Comparison of ENCODE assay signal across 12 mouse cellular contexts in the genomic region with DNA sequence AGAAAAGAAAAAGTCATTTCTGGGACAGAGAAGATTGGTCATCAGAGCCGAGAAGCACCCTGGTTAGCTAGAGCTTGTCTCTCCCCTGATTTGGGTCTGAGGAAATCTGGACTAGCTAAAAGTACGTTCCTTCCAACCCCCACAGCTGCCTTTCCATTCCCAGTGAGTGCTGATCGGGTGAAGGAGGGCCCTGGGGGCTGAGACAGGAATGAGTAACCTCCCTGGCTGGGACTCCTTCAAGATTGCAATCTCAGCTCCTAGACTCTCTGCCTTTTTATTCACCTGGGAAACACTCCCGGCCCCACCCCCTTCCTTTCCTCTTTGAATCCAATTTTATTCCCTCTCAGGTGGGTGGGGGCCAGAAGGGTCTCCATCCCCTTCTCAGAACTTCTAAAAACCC.
DNase-seq lines count a peak whose midpoint lies in the region; ATAC-seq and TF ChIP-seq lines count a peak whose summit lies in the region.
"Had no signal": no experiment of that assay in that cellular context is flagged by ENCODE, and none has a peak within 500 bp of the region (broad histone marks: within the 10 kb centered on the region; RNA-seq: fewer than 3 reads in every experiment).

No protein-coding gene starts in this region.

- H3K4me2 ChIP-seq in heart, embryonic 14.5 days (ENCODE audit: low read length): peak overlapping the region; percentile 57
- H3K4me2 ChIP-seq in lung, postnatal 0 days (replicated peaks; ENCODE audit: low read depth, low read length): 0 out of 2 replicates have a peak overlapping the region, but pooled peaks have one; percentile 59
- peak overlapping the region; percentile 53 for H3K4me2 ChIP-seq in intestine, embryonic 14.5 days (ENCODE audit: low read length)
- peak overlapping the region; percentile 60; the same call in 1 of the 2 replicates for H3K4me2 ChIP-seq in stomach, embryonic 15.5 days

- 35% methylated on average over 4 of the region's 4 CpGs for WGBS in heart, embryonic 14.5 days
- WGBS in lung, postnatal 0 days: 22% methylated on average over 4 of the region's 4 CpGs
- 33% methylated on average over 4 of the region's 4 CpGs for WGBS in intestine, embryonic 14.5 days
- 25% methylated on average over 4 of the region's 4 CpGs for WGBS in stomach, embryonic 15.5 days

- ATAC-seq in heart, embryonic 14.5 days (ENCODE audit: insufficient number of reproducible peaks, insufficient read depth, low FRiP score, low read depth): no peak
- peak; percentile 18; the same call in 1 of the 2 replicates for ATAC-seq in lung, postnatal 0 days
- ATAC-seq in intestine, embryonic 14.5 days (replicated peaks; ENCODE audit: low FRiP score, low TSS enrichment, low read depth): no peak
- no peak for ATAC-seq in stomach, embryonic 15.5 days (ENCODE audit: insufficient read depth, low FRiP score, low read depth)

- no peak for TF ChIP-seq EP300 in lung, postnatal 0 days (IDR thresholded peaks at IDR 0.05)

- no peaks in the 10 kb centered on the region for H3K36me3 ChIP-seq in heart, embryonic 14.5 days (ENCODE audit: control insufficient read depth, insufficient read depth, low read length)
- no peaks in the 10 kb centered on the region for H3K36me3 ChIP-seq in lung, postnatal 0 days (ENCODE audit: insufficient read depth, low read length)
- no peaks in the 10 kb centered on the region for H3K36me3 ChIP-seq in intestine, embryonic 14.5 days (ENCODE audit: control insufficient read depth, insufficient read depth, low read length)
- H3K36me3 ChIP-seq in stomach, embryonic 15.5 days: no peaks in the 10 kb centered on the region

- H3K27ac ChIP-seq in heart, embryonic 14.5 days (replicated peaks in 1 of 2; ENCODE audit: control insufficient read depth in 1 of 2, insufficient read depth in 1 of 2, low read depth in 2 of 2, low read length in 2 of 2): no peak overlapping the region; a peak in 1 of 4 replicates
- no peak overlapping the region for H3K27ac ChIP-seq in lung, postnatal 0 days (ENCODE audit: low read length)
- H3K27ac ChIP-seq in intestine, embryonic 14.5 days (ENCODE audit: low read depth): no peak overlapping the region
- peak overlapping the region; percentile 17; the same call in 1 of the 2 replicates for H3K27ac ChIP-seq in stomach, embryonic 15.5 days

- H3K9ac ChIP-seq in heart, embryonic 14.5 days (ENCODE audit: low read length): peak overlapping the region; percentile 73; the same call in 1 of the 2 replicates
- no peak overlapping the region for H3K9ac ChIP-seq in lung, postnatal 0 days (replicated peaks; ENCODE audit: low read depth)
- no peak overlapping the region for H3K9ac ChIP-seq in intestine, embryonic 14.5 days (ENCODE audit: low read length)
- no peak overlapping the region for H3K9ac ChIP-seq in stomach, embryonic 15.5 days

- H3K4me1 ChIP-seq in heart, embryonic 14.5 days (ENCODE audit: control insufficient read depth in 2 of 2, insufficient read depth in 2 of 2, low read length in 2 of 2): peaks cover 28 to 40% of the 10 kb centered on the region in 2 experiments
- peaks cover 16% of the 10 kb centered on the region for H3K4me1 ChIP-seq in lung, postnatal 0 days (ENCODE audit: insufficient read depth, low read depth, low read length)
- H3K4me1 ChIP-seq in intestine, embryonic 14.5 days (replicated peaks; ENCODE audit: control insufficient read depth, insufficient read depth, low read length): peaks cover 28% of the 10 kb centered on the region
- peaks cover 34% of the 10 kb centered on the region for H3K4me1 ChIP-seq in stomach, embryonic 15.5 days

- no peaks in the 10 kb centered on the region for H3K9me3 ChIP-seq in heart, embryonic 14.5 days (ENCODE audit: control insufficient read depth, low read length)
- H3K9me3 ChIP-seq in lung, postnatal 0 days (ENCODE audit: low read length): no peaks in the 10 kb centered on the region
- H3K9me3 ChIP-seq in intestine, embryonic 14.5 days (ENCODE audit: control insufficient read depth, low read length): no peaks in the 10 kb centered on the region
- no peaks in the 10 kb centered on the region for H3K9me3 ChIP-seq in stomach, embryonic 15.5 days

- no peak for TF ChIP-seq CTCF in lung, postnatal 0 days (IDR thresholded peaks at IDR 0.05)

- no peak overlapping the region for H3K4me3 ChIP-seq in heart, embryonic 14.5 days (ENCODE audit: control insufficient read depth in 1 of 2, insufficient read depth in 1 of 2, low read depth in 1 of 2, low read length in 2 of 2)
- H3K4me3 ChIP-seq in lung, postnatal 0 days (ENCODE audit: low read depth, low read length): no peak overlapping the region
- H3K4me3 ChIP-seq in intestine, embryonic 14.5 days (ENCODE audit: low read depth, low read length): no peak overlapping the region
- H3K4me3 ChIP-seq in stomach, embryonic 15.5 days (replicated peaks): no peak overlapping the region

- H3K27me3 ChIP-seq in heart, embryonic 14.5 days (ENCODE audit: control insufficient read depth, insufficient read depth, low read length): no peaks in the 10 kb centered on the region
- H3K27me3 ChIP-seq in lung, postnatal 0 days (replicated peaks; ENCODE audit: insufficient read depth, low read length): no peaks in the 10 kb centered on the region
- H3K27me3 ChIP-seq in intestine, embryonic 14.5 days (replicated peaks; ENCODE audit: control insufficient read depth, insufficient read depth, low read length): no peaks in the 10 kb centered on the region
- no peaks in the 10 kb centered on the region for H3K27me3 ChIP-seq in stomach, embryonic 15.5 days (replicated peaks)

- no peak for DNase-seq in heart, adult 18-20 months
- peak; percentile 49 for DNase-seq in lung, postnatal 0 days (ENCODE audit: low spot score)
- DNase-seq in lung, adult 18-20 months: no peak
- DNase-seq in intestine, embryonic 14.5 days (ENCODE audit: low spot score): no peak
- no peak for DNase-seq in right cerebral cortex, postnatal 14 days
- no peak for DNase-seq in frontal cortex, postnatal 14 days (ENCODE audit: low spot score in 2 of 2)
- DNase-seq: cerebellum, postnatal 14 days; heart, postnatal 4 days; liver; right cerebral cortex, postnatal 25 days had no signal
